Mouse (Mus musculus): ENCODE results near the gene Polr3h. TPM values are rescaled to one million over a fixed set of nuclear protein-coding genes. Genes with fewer than 3 reads are reported as not detected.

Gene Polr3h
- polyA plus RNA-seq, 1 experiment, result 247 TPM

- Histone ChIP-seq H3K4me2 (ENCODE audit: low read depth) (peak within 1 kb of the TSS; percentile 94), H3K27me3 (ENCODE audit: control insufficient read depth, insufficient read depth, insufficient read length) (no peaks in the 10 kb centered on the region), H3K36me3 (ENCODE audit: control insufficient read depth, insufficient read depth) (peaks cover 10% of the 10 kb centered on the region), H3ac (ENCODE audit: control insufficient read depth, insufficient read length) (peak within 1 kb of the TSS; percentile 35), H3K4me3 (peak within 1 kb of the TSS; percentile 37), H3K79me2 (ENCODE audit: control insufficient read depth, insufficient read depth) (no peaks in the 10 kb centered on the region)
- peak; percentile 82 for TF ChIP-seq POLR2A (IDR thresholded peaks at IDR 0.05; ENCODE audit: insufficient read length, low read depth)
- TF ChIP-seq REST (IDR thresholded peaks at IDR 0.05; ENCODE audit: insufficient read depth, insufficient read length), result no peak
- no peak for TF ChIP-seq TCF3 (IDR thresholded peaks at IDR 0.05; ENCODE audit: insufficient read length, low read depth)
- no peak for TF ChIP-seq MAX (IDR thresholded peaks at IDR 0.05; ENCODE audit: low read depth)
- peak; percentile 64 for TF ChIP-seq SRF (IDR thresholded peaks at IDR 0.05; ENCODE audit: control insufficient read depth, insufficient read length, low read depth)
- TF ChIP-seq MYOD1 (IDR thresholded peaks at IDR 0.05; ENCODE audit: control insufficient read depth in 1 of 3, insufficient read length in 2 of 3, low read depth in 2 of 3), result peak in 1 of 3 experiments; percentile 28
- TF ChIP-seq USF1 (IDR thresholded peaks at IDR 0.05; ENCODE audit: low read depth), result no peak
- peak; percentile 56 for TF ChIP-seq POLR2AphosphoS2 (IDR thresholded peaks at IDR 0.05; ENCODE audit: insufficient read length, low read depth)
- peak in 2 of 3 experiments; percentile 12 to 52 for TF ChIP-seq MYOG (IDR thresholded peaks at IDR 0.05; ENCODE audit: control insufficient read depth in 1 of 3, insufficient read depth in 1 of 3, insufficient read length in 2 of 3, low read depth in 2 of 3)
- TF ChIP-seq E2F4 (IDR thresholded peaks at IDR 0.05; ENCODE audit: insufficient read depth), result peak; percentile 38
Observed at GRCm38 (mm10) chr15:81960171-81961077, 34.4 kb upstream of the Polr3h start, which contains the start of gene Pmm1. Pmm1 (minus strand) TSS chr15:81960930.

- Histone ChIP-seq H3K79me2 (ENCODE audit: control insufficient read depth, insufficient read depth) (no peaks in the 10 kb centered on the region), H3K4me3 (no peak overlapping the region), H3K36me3 (ENCODE audit: control insufficient read depth, insufficient read depth) (peaks cover 16% of the 10 kb centered on the region), H3ac (ENCODE audit: control insufficient read depth, insufficient read length) (no peak overlapping the region), H3K4me2 (ENCODE audit: low read depth) (peak overlapping the region; percentile 30), H3K27me3 (ENCODE audit: control insufficient read depth, insufficient read depth, insufficient read length) (no peaks in the 10 kb centered on the region)
- TF ChIP-seq MYOD1 (IDR thresholded peaks at IDR 0.05; ENCODE audit: control insufficient read depth in 1 of 3, insufficient read length in 2 of 3, low read depth in 2 of 3) (no peak), USF1 (IDR thresholded peaks at IDR 0.05; ENCODE audit: low read depth) (no peak), SRF (IDR thresholded peaks at IDR 0.05; ENCODE audit: control insufficient read depth, insufficient read length, low read depth) (no peak), POLR2AphosphoS2 (IDR thresholded peaks at IDR 0.05; ENCODE audit: insufficient read length, low read depth) (no peak)
Observed at GRCm38 (mm10) chr15:81958906-81959305, 32.9 kb upstream of the Polr3h start.

GRCm38 (mm10) chr15:81957598-81957997 lies 31.6 kb upstream of the Polr3h start:
- TF ChIP-seq TCF12 (IDR thresholded peaks at IDR 0.05; ENCODE audit: insufficient read depth, poor library complexity, severe bottlenecking), result no peak
- TF ChIP-seq CEBPB (IDR thresholded peaks at IDR 0.05; ENCODE audit: insufficient read depth, poor library complexity, severe bottlenecking), result no peak
- no peak for TF ChIP-seq MYOG (IDR thresholded peaks at IDR 0.05; ENCODE audit: control insufficient read depth in 1 of 3, insufficient read depth in 1 of 3, insufficient read length in 2 of 3, low read depth in 2 of 3)
- no peak for TF ChIP-seq E2F4 (IDR thresholded peaks at IDR 0.05; ENCODE audit: insufficient read depth)
- no peak for TF ChIP-seq SRF (IDR thresholded peaks at IDR 0.05; ENCODE audit: control insufficient read depth, insufficient read length, low read depth)
- no peak overlapping the region for H3ac ChIP-seq (ENCODE audit: control insufficient read depth, insufficient read length)
- no peaks in the 10 kb centered on the region for H3K79me2 ChIP-seq (ENCODE audit: control insufficient read depth, insufficient read depth)
- H3K4me3 ChIP-seq, result no peak overlapping the region
- peaks cover 16% of the 10 kb centered on the region for H3K36me3 ChIP-seq (ENCODE audit: control insufficient read depth, insufficient read depth)
- no peaks in the 10 kb centered on the region for H3K27me3 ChIP-seq (ENCODE audit: control insufficient read depth, insufficient read depth, insufficient read length)
- no peak overlapping the region for H3K4me2 ChIP-seq (ENCODE audit: low read depth)

GRCm38 (mm10) chr15:81956457-81956856 lies 30.4 kb upstream of the Polr3h start:
- peaks cover 16% of the 10 kb centered on the region for H3K36me3 ChIP-seq (ENCODE audit: control insufficient read depth, insufficient read depth)
- H3K27me3 ChIP-seq (ENCODE audit: control insufficient read depth, insufficient read depth, insufficient read length), result no peaks in the 10 kb centered on the region
- no peak overlapping the region for H3ac ChIP-seq (ENCODE audit: control insufficient read depth, insufficient read length)
- H3K4me3 ChIP-seq, result no peak overlapping the region
- no peak overlapping the region for H3K4me2 ChIP-seq (ENCODE audit: low read depth)
- no peaks in the 10 kb centered on the region for H3K79me2 ChIP-seq (ENCODE audit: control insufficient read depth, insufficient read depth)
- TF ChIP-seq MAX (IDR thresholded peaks at IDR 0.05; ENCODE audit: low read depth) (no peak), POLR2AphosphoS2 (IDR thresholded peaks at IDR 0.05; ENCODE audit: insufficient read length, low read depth) (peak; percentile 21), MYOD1 (IDR thresholded peaks at IDR 0.05; ENCODE audit: control insufficient read depth in 1 of 3, insufficient read length in 2 of 3, low read depth in 2 of 3) (no peak)

- Histone ChIP-seq H3K4me2 (ENCODE audit: low read depth) (no peak overlapping the region), H3K4me3 (no peak overlapping the region), H3ac (ENCODE audit: control insufficient read depth, insufficient read length) (no peak overlapping the region), H3K27me3 (ENCODE audit: control insufficient read depth, insufficient read depth, insufficient read length) (no peaks in the 10 kb centered on the region), H3K79me2 (ENCODE audit: control insufficient read depth, insufficient read depth) (no peaks in the 10 kb centered on the region), H3K36me3 (ENCODE audit: control insufficient read depth, insufficient read depth) (peaks cover 16% of the 10 kb centered on the region)
- TF ChIP-seq POLR2AphosphoS2 (IDR thresholded peaks at IDR 0.05; ENCODE audit: insufficient read length, low read depth), result peak; percentile 40
- no peak for TF ChIP-seq CEBPB (IDR thresholded peaks at IDR 0.05; ENCODE audit: insufficient read depth, poor library complexity, severe bottlenecking)
Observed at GRCm38 (mm10) chr15:81955414-81955813, 29.4 kb upstream of the Polr3h start.

Data from myocyte (in vitro differentiated cells).